Mouse (Mus musculus) embryo, embryonic 9.5 days (tissue): ENCODE results near the gene Nfib.

ENCODE experiments used
- DNase-seq: peaks from one replicate; pipeline ENCODE4 v3.0.0-alpha.2; 2017; ENCODE audit errors: extremely low spot score

Nfib gene

GRCm38 (mm10) chr4:82499238-82499637 lies 206.3 kb downstream of the Nfib start:
- DNase-seq = no peak

- no peak for DNase-seq
These were observed 207.6 kb downstream of the Nfib start for GRCm38 (mm10) chr4:82497671-82498631.

GRCm38 (mm10) chr4:82497141-82497566 lies 208.4 kb downstream of the Nfib start:
- DNase-seq = no peak

- no peak for DNase-seq
These were observed 209.2 kb downstream of the Nfib start for GRCm38 (mm10) chr4:82496383-82496782.

GRCm38 (mm10) chr4:82495605-82496004 lies 209.9 kb downstream of the Nfib start:
- no peak for DNase-seq

GRCm38 (mm10) chr4:82494829-82495228 lies 210.7 kb downstream of the Nfib start:
- no peak for DNase-seq

GRCm38 (mm10) chr4:82494424-82494823 lies 211.1 kb downstream of the Nfib start:
- no peak for DNase-seq

GRCm38 (mm10) chr4:82493865-82494264 lies 211.7 kb downstream of the Nfib start:
- DNase-seq = no peak

- no peak for DNase-seq
These were observed 212.2 kb downstream of the Nfib start for GRCm38 (mm10) chr4:82493363-82493762.

- DNase-seq = no peak
These were observed 212.8 kb downstream of the Nfib start for GRCm38 (mm10) chr4:82492737-82493136.

GRCm38 (mm10) chr4:82489939-82490338 lies 215.6 kb downstream of the Nfib start:
- DNase-seq = no peak

GRCm38 (mm10) chr4:82485910-82486309 lies 219.6 kb downstream of the Nfib start:
- DNase-seq = no peak

- no peak for DNase-seq
These were observed 221.7 kb downstream of the Nfib start for GRCm38 (mm10) chr4:82483871-82484270.

- DNase-seq = no peak
These were observed 222.3 kb downstream of the Nfib start for GRCm38 (mm10) chr4:82483298-82483697.

GRCm38 (mm10) chr4:82480635-82481034 lies 224.9 kb downstream of the Nfib start:
- no peak for DNase-seq

- DNase-seq = no peak
These were observed 226.2 kb downstream of the Nfib start for GRCm38 (mm10) chr4:82479394-82479793.

- no peak for DNase-seq
These were observed 227.8 kb downstream of the Nfib start for GRCm38 (mm10) chr4:82477742-82478141.

- no peak for DNase-seq
These were observed 229.1 kb downstream of the Nfib start for GRCm38 (mm10) chr4:82476411-82476810.

- DNase-seq = no peak
These were observed 231.2 kb downstream of the Nfib start for GRCm38 (mm10) chr4:82474334-82474733.

- DNase-seq = no peak
These were observed 234.6 kb downstream of the Nfib start for GRCm38 (mm10) chr4:82470938-82471320.

GRCm38 (mm10) chr4:82470212-82470937 lies 235.2 kb downstream of the Nfib start:
- no peak for DNase-seq

GRCm38 (mm10) chr4:82468944-82469343 lies 236.6 kb downstream of the Nfib start:
- no peak for DNase-seq

- DNase-seq = no peak
These were observed 238.8 kb downstream of the Nfib start for GRCm38 (mm10) chr4:82466717-82467116.
